ENCODE assay signal across 12 mouse cellular contexts in the genomic region with DNA sequence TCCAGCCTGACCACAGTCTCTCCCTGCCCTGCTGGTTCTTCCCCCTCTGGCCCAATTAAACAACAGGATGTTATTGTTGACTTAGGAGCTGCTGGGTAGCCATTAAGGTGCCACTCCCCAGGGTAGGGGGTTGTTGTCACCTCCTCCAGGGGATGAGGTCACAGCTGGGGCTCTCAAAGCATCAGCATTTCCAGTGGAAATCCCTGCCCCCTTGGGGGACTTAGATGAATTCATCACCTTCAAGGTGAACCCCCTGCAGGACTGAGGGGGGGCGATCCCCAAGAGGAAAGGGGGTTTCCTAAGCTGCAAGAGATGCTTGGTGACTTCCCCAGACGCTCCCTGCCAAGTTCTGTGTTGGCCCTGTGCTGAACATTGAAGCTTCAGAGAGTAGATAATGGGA. TPM values are rescaled to one million over a fixed set of nuclear protein-coding genes. Genes with fewer than 3 reads are reported as not detected.
A peak's percentile ranks its signal among the peaks of the same experiment; 100 is the strongest.
DNase-seq lines count a peak whose midpoint lies in the region; ATAC-seq lines count a peak whose summit lies in the region.
"Had no signal": no experiment of that assay in that cellular context is flagged by ENCODE, and none has a peak within 500 bp of the region (broad histone marks: within the 10 kb centered on the region; RNA-seq: fewer than 3 reads in every experiment).

No protein-coding gene starts in this region.

- H3K4me3 ChIP-seq in heart, embryonic 11.5 days (ENCODE audit: low read depth, low read length) = no peak overlapping the region
- H3K4me3 ChIP-seq: liver, embryonic 12.5 days had no signal

- no peaks in the 10 kb centered on the region for H3K36me3 ChIP-seq in heart, embryonic 11.5 days (ENCODE audit: control insufficient read depth, insufficient read depth, low read length)
- no peaks in the 10 kb centered on the region for H3K36me3 ChIP-seq in splenic B cell, adult 2 months (ENCODE audit: control insufficient read depth, insufficient read depth, low read length, poor library complexity, severe bottlenecking)
- H3K36me3 ChIP-seq: liver, embryonic 12.5 days had no signal

- 0 out of 2 replicates have a peak, but pooled peaks cover 6% of the 10 kb centered on the region for H3K4me1 ChIP-seq in heart, embryonic 11.5 days (ENCODE audit: control insufficient read depth, insufficient read depth, low read length)

- peaks cover 74% of the 10 kb centered on the region for H3K27me3 ChIP-seq in heart, embryonic 11.5 days (ENCODE audit: control insufficient read depth, insufficient read depth, low read length)
- H3K27me3 ChIP-seq in splenic B cell, adult 2 months (ENCODE audit: control insufficient read depth, insufficient read depth, low read length, poor library complexity, severe bottlenecking) = no peaks in the 10 kb centered on the region

- H3K9me3 ChIP-seq in heart, embryonic 11.5 days (replicated peaks; ENCODE audit: control insufficient read depth, low read length) = no peaks in the 10 kb centered on the region
- H3K9me3 ChIP-seq: liver, embryonic 12.5 days had no signal

- 24% methylated on average over 2 of the region's 2 CpGs for WGBS in heart, embryonic 11.5 days (ENCODE audit: insufficient replicate concordance)

- H3K9ac ChIP-seq in heart, embryonic 11.5 days (ENCODE audit: low read depth, low read length) = no peak overlapping the region
- H3K9ac ChIP-seq: liver, embryonic 12.5 days had no signal

- no peak overlapping the region for H3K4me2 ChIP-seq in heart, embryonic 11.5 days
- H3K4me2 ChIP-seq: liver, embryonic 12.5 days had no signal

- no peak for ATAC-seq in heart, embryonic 11.5 days (replicated peaks; ENCODE audit: insufficient number of reproducible peaks, low FRiP score, low TSS enrichment)
- ATAC-seq in inflammation-experienced regulatory T-cells, adult 6 months = no peak
- ATAC-seq: liver, embryonic 12.5 days had no signal

- H3K27ac ChIP-seq in heart, embryonic 11.5 days (ENCODE audit: low read depth, low read length) = no peak overlapping the region
- H3K27ac ChIP-seq: liver, embryonic 12.5 days had no signal

- intact Hi-C loops in heart, postnatal 36 days (cut with DNase I) = no loop called here

- peak; percentile 71 for DNase-seq in cerebellum, adult 9-10 months
- DNase-seq in cerebellum, adult 8-10 months = no peak
- peak; percentile 12 to 13 for DNase-seq in heart, postnatal 36 days
- peak; percentile 45 to 46 for DNase-seq in spleen, adult 18-20 months
- DNase-seq in spleen, adult 12 weeks (ENCODE audit: low spot score) = no peak
- peak; percentile 81 for DNase-seq in splenic B cell, adult 2 months (ENCODE audit: low read depth, low spot score)
- DNase-seq: adrenal gland, postnatal 25 days; kidney, postnatal 25 days; thymus, postnatal 25 days had no signal

RNA-seq across cellular contexts. Expression of a gene that starts 3.2 kb away (rescaled TPM):
- total RNA-seq in heart, postnatal 36 days (2021) = 10 to 100 TPM; 20.0 to 20.8 TPM
- 0.17 and 0.18 TPM in 2 replicates for polyA plus RNA-seq in heart, embryonic 11.5 days (2014; fragmentation: Nextera tagmentation; extraction: Ambion mirVana)
- 1 to 10 TPM in 1 of 3 experiments, not detected in 2; 1.8 TPM for polyA plus RNA-seq in inflammation-experienced regulatory T-cells, adult 6 months (2017; shearing (Covaris generic))
- polyA plus RNA-seq: liver, embryonic 12.5 days had no signal

RNA-seq across cellular contexts. Expression of a gene that starts 32.3 kb away (rescaled TPM):
- total RNA-seq in heart, postnatal 36 days (2021) = 10 to 100 TPM; 78.9 to 82.4 TPM
- polyA plus RNA-seq in heart, embryonic 11.5 days (2014; fragmentation: Nextera tagmentation; extraction: Ambion mirVana) = 97.7 and 106 TPM in 2 replicates
- polyA plus RNA-seq in inflammation-experienced regulatory T-cells, adult 6 months (2017; shearing (Covaris generic)) = 100 to 1,000 TPM; 113 to 167 (median 131) TPM

Comparison
In these comparisons a context has a peak if more than half of its experiments do, and no peak if none do; other contexts are left out.
1. DNase-seq: peak in cerebellum, adult 9-10 months (single experiment), heart, postnatal 36 days (2 of 2), spleen, adult 18-20 months (2 of 2) and splenic B cell, adult 2 months (single experiment); none in cerebellum, adult 8-10 months (single experiment) and spleen, adult 12 weeks (single experiment).